Mouse (Mus musculus) ovary, adult 10 weeks (tissue): ENCODE data around the gene Ccl4. TPM values are rescaled to one million over a fixed set of nuclear protein-coding genes. Genes with fewer than 3 reads are reported as not detected.

Experiments used
- polyA plus RNA-seq: library from polyadenylated mRNA; stranded (reverse); fragments of 350-450 nt; fragmentation: Illumina TruSeq; extraction: RNeasy Lipid Tissue Mini Kit (QIAGEN cat#74804); gene quantifications from one replicate; pipeline ENCODE4 v1.2.3, GENCODE M21; 2014

The Ccl4 gene
- polyA plus RNA-seq, result not detected

GRCm38 (mm10) chr11:83662204-83662603, at the start of gene Ccl4:
Ccl4 (plus strand) TSS chr11:83662584.

DNA sequence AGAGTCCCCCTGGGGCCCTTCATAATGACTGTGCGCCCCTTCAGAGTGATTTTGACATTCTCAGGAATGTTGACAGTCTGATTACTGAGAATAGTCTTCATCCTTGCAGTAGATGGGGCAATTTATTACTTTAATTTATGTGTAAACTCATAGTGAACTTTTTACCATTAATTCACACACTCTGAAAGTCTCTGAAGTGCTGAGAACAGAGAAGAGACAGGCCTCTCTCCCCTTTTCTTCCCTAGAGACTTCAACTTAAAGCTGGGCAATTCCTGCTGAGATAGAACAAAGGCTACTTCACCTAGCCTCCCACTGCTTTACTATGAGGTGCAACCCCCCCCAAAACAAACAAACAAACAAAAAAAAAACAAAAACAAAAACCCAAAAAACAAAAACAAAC, 16.9 kb upstream of the Ccl4 start, which contains the start of gene Rpl9-ps1:
Rpl9-ps1 (minus strand) TSS at position 101 of the 400 bp plus-strand sequence.

DNA sequence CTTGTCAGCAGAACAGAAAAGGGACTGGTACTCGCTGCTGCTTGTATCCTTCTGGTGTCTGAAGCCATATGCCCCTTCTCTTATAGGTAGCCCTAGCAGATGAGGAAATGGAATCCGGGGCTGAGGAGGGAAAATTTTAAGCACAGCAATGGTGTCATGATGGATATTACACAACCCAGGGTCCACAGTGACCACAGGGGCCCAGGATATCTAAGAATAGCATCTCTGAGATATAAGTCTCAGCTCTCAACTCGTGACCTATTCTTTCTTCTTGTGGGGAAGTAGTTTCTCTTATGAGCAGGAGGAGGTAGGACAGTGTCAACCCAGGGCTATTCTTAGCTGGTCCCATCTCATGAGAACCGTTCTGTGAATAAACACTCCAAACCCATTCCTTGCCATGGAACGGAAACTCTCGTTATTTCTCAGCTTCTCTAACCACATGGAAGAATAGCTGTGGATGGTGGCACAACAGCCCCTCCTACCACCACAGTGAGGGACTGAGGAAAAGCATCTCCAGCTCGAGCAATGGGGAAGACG, 13.0 kb upstream of the Ccl4 start, which contains the start of gene Ccl3:
Ccl3 (minus strand) TSS at position 51 of the 537 bp plus-strand sequence.

DNA sequence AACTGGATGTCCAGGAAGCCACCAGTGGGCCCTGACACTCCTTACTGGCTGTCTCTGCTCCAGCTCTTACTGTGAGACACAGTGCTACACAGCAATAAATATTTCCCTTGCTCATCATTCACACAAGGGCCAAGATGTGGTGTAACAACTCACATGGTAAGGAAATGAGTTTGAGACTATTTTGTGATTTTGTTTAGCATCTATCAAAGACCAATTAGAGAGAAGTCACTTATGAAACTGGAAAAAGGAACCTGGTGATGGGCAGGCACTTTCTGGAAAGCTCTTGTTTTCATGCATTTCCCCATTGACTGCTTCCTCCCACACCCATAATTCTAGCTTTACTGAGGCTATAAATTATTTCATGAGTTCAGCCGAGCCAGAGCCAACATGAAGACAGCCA, 41.3 kb downstream of the Ccl4 start, which contains the start of gene Wfdc17:
Wfdc17 (plus strand) TSS at position 287 of the 400 bp plus-strand sequence.

DNA sequence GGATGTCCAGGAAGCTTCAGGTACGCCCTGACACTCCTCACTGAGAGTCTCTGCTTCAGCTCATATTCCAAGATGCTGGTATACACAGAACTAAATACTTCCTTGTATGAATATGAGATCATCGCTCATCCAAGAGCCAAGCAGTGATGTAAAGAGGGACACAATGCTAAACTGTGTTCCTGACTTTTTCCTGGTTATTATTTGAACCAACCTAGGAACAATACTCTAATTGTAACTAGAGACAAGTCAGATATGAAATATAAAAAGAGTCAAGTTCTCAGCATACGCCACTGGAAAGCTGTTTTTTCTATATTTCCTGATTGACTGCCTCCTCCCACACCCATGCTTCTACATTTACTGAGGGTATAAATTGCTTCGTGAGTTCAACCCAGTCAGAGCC, 46.3 kb downstream of the Ccl4 start, which contains the start of gene Wfdc18:
Wfdc18 (plus strand) TSS at position 301 of the 400 bp plus-strand sequence.

Other genes starting within 250 kb of the Ccl4 start
- not detected for gene Gas2l2, start 233.1 kb upstream of the Ccl4 start, polyA plus RNA-seq
- gene 1700020L24Rik, start 224.9 kb upstream of the Ccl4 start, polyA plus RNA-seq, result not detected
- 0.63 TPM for gene Mmp28, start 199.5 kb upstream of the Ccl4 start, polyA plus RNA-seq
- 154 TPM for gene Taf15, start 189.5 kb upstream of the Ccl4 start, polyA plus RNA-seq
- gene Heatr9, start 140.4 kb upstream of the Ccl4 start, polyA plus RNA-seq, result not detected
- gene Ccl5, start 132.1 kb upstream of the Ccl4 start, polyA plus RNA-seq, result 2.0 TPM
- 11.3 TPM for gene Ccl9, start 83.9 kb upstream of the Ccl4 start, polyA plus RNA-seq
- gene Ccl6, start 69.5 kb upstream of the Ccl4 start, polyA plus RNA-seq, result 50.4 TPM
- not detected for gene Rpl9-ps1, start 17.0 kb upstream of the Ccl4 start, polyA plus RNA-seq
- 2.3 TPM for gene Ccl3, start 13.2 kb upstream of the Ccl4 start, polyA plus RNA-seq
- 30.3 TPM for gene Wfdc17, start 41.4 kb downstream of the Ccl4 start, polyA plus RNA-seq
- 4.9 TPM for gene Wfdc18, start 46.4 kb downstream of the Ccl4 start, polyA plus RNA-seq
- gene Wfdc21, start 84.4 kb downstream of the Ccl4 start, polyA plus RNA-seq, result not detected
- gene Heatr6, start 91.1 kb downstream of the Ccl4 start, polyA plus RNA-seq, result 4.9 TPM
- gene Hnf1b, start 187.5 kb downstream of the Ccl4 start, polyA plus RNA-seq, result 0.86 TPM